Mouse (Mus musculus) lung, embryonic 16.5 days (tissue): ENCODE results near the gene Slco4a1. TPM values are rescaled to one million over a fixed set of nuclear protein-coding genes. Genes with fewer than 3 reads are reported as not detected.
A peak's percentile ranks its signal among the peaks of the same experiment; 100 is the strongest.

Experiments used
- ATAC-seq: fragments of 200-750 bp; cut with Nextera tagmentation; 2 replicates; pipeline ENCODE4 v1.8.0; 2017; ENCODE audit warnings: low read depth, mild to moderate bottlenecking, moderate library complexity
- H3K27ac ChIP-seq: fragments of 300-500 bp; sonication (generic); 2 replicates; pipeline ENCODE4 v1.5.1; 2014; ENCODE audit warnings: mild to moderate bottlenecking, control low read depth, low read length
- H3K27me3 ChIP-seq: fragments of 300-500 bp; sonication (generic); 2 replicates; pipeline ENCODE4 v1.6.1; 2014; ENCODE audit warnings: low read depth, low read length, mixed read lengths; ENCODE audit not compliant: control insufficient read depth, insufficient read depth
- H3K36me3 ChIP-seq: fragments of 300-500 bp; sonication (generic); 2 replicates; pipeline ENCODE4 v1.6.1; 2014; ENCODE audit warnings: low read length; ENCODE audit not compliant: control insufficient read depth, insufficient read depth
- H3K4me1 ChIP-seq: fragments of 300-500 bp; sonication (generic); replicated peaks from 2 replicates; pipeline ENCODE4 v1.6.1; 2014; ENCODE audit warnings: low read length, mixed read lengths; ENCODE audit not compliant: control insufficient read depth, insufficient read depth
- H3K4me2 ChIP-seq: fragments of 300-500 bp; sonication (generic); 2 replicates; pipeline ENCODE4 v1.6.1; 2014; ENCODE audit warnings: low read depth, low read length, control low read depth
- H3K4me3 ChIP-seq: fragments of 300-500 bp; sonication (generic); 2 replicates; pipeline ENCODE4 v1.5.1; 2014; ENCODE audit warnings: mild to moderate bottlenecking, low read length, control low read depth
- H3K9ac ChIP-seq: fragments of 300-500 bp; sonication (generic); 2 replicates; pipeline ENCODE4 v1.6.1; 2014; ENCODE audit warnings: low read length, control low read depth
- H3K9me3 ChIP-seq: fragments of 300-500 bp; sonication (generic); 2 replicates; pipeline ENCODE4 v1.6.1; 2016; ENCODE audit warnings: low read length; ENCODE audit not compliant: control insufficient read depth
- WGBS: fragments of 180-500 bp; shearing (Covaris S2); extraction: QIAGEN DNeasy Blood & Tissue Kit; methylation state at CpG from one replicate; pipeline ENCODE4 v1.1.7; 2014; 5-methylcytosine and 5-hydroxymethylcytosine counted together
- polyA plus RNA-seq: library from polyadenylated mRNA; unstranded; fragments of >200 nt; fragmentation: Nextera tagmentation; extraction: Ambion mirVana; gene quantifications from 2 replicates; pipeline ENCODE4 v1.2.1, GENCODE M21; 2015

The Slco4a1 gene
- polyA plus RNA-seq, 1 experiment from 2014 or later, result 0.98 TPM

DNA sequence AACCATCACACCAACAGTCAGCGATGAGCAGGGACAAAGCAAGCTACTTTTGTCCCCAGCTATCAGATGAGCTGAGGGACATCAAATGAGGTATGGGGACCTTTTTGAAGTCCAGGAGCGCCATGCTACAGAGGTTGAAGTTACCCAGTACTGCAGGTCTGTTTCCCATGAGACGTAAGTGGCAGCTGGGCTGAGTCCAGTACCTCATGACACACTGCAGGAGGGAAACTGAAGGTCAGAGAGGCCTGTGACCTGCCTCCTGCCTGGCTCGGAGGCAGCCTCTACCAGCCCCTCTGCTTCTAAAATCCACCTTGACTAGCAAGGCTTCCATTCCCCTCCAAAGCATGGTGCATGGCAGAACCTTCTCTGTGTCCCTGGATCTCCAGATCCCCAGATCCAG lies 3.4 kb downstream of the Slco4a1 start:
- Histone ChIP-seq H3K4me2 (no peak overlapping the region), H3K4me1 (peaks cover 10% of the 10 kb centered on the region), H3K27me3 (peaks cover 30% of the 10 kb centered on the region), H3K4me3 (no peak overlapping the region), H3K9me3 (no peaks in the 10 kb centered on the region), H3K36me3 (no peaks in the 10 kb centered on the region), H3K27ac (no peak overlapping the region), H3K9ac (no peak overlapping the region)
- WGBS, result 77% methylated on average over 4 of the region's 4 CpGs
- ATAC-seq, result no peak

DNA sequence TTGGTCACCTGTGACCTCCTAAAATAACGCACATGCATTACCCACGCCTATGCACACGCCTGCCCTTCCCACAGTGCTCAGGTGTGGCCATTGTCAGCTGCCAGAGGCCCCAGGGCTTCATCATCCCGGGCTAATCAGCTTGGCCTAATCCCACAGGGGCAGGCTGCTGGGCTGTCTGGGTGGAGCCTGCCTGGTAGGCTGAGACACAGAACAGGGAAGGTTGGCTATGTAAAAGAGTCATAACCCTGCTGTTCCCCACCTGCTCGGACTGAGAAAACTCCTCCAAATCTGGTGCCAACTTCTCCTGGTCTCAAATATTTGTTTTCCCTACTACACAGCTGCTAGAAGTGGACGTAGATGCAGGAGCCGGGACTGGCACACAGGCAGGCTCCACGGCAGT lies 4.8 kb downstream of the Slco4a1 start:
- Histone ChIP-seq H3K27me3 (peaks cover 21% of the 10 kb centered on the region), H3K27ac (no peak overlapping the region; the same call in 1 of the 2 replicates), H3K4me2 (no peak overlapping the region), H3K4me3 (no peak overlapping the region), H3K4me1 (peaks cover 6% of the 10 kb centered on the region), H3K9ac (no peak overlapping the region), H3K36me3 (no peaks in the 10 kb centered on the region), H3K9me3 (no peaks in the 10 kb centered on the region)
- 41% methylated on average over 8 of the region's 8 CpGs for WGBS
- ATAC-seq, result peak; percentile 35; the same call in 1 of the 2 replicates

DNA sequence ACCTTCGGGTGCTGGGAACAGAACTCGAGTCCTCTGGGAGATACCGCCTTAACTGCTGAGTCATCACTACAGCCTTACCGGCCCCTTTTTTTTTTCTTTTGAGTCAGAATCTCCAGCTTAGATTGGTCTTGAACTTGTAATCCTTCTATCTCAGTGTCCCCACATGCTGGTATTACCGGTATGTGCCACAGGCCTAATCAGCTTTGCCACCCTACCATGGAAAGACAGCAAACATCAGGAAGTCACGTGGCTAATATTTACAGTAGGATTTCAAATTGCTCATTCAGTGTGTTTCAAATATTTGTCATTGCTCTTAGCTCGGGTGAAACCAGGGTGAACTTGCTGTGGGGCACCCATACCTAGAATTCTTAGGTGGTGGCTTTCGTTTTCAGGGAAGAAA lies 6.5 kb downstream of the Slco4a1 start:
- 63% methylated on average over 8 of the region's 8 CpGs for WGBS
- ATAC-seq, result peak; percentile 41; the same call in 1 of the 2 replicates

DNA sequence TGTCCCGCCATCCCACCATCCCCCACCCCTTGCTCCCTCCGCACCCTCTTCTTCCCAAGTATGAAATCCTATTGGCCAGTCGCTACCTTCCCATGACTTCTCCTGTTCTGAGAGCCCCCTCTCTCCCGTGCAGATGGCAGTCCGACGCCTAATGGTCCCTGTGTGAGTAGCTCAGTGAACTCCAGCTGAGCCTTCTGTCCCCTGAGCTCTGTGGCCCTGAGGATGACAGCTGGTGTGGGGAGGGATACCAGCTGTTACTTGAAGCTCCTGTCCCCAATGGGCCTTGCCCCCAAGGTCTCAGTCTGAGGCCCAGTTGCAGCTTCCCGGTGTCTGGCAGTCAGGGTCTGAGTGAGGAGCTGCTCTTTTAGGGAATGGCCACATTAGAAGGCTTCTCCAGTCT lies 10.5 kb downstream of the Slco4a1 start:
- no peak for ATAC-seq
- WGBS, result 51% methylated on average over 7 of the region's 7 CpGs
- H3K4me1 ChIP-seq, result no peaks in the 10 kb centered on the region

More for the DNA sequence above, 6.5 kb downstream of the Slco4a1 start:
- no peaks in the 10 kb centered on the region for H3K9me3 ChIP-seq
- no peak overlapping the region for H3K9ac ChIP-seq
- H3K4me2 ChIP-seq, result no peak overlapping the region; the same call in 1 of the 2 replicates
- no peak overlapping the region for H3K27ac ChIP-seq
- H3K4me3 ChIP-seq, result no peak overlapping the region
- no peaks in the 10 kb centered on the region for H3K36me3 ChIP-seq
- H3K4me1 ChIP-seq, result peaks cover 3% of the 10 kb centered on the region
- H3K27me3 ChIP-seq, result peaks cover 5% of the 10 kb centered on the region; the same call in 1 of the 2 replicates

DNA sequence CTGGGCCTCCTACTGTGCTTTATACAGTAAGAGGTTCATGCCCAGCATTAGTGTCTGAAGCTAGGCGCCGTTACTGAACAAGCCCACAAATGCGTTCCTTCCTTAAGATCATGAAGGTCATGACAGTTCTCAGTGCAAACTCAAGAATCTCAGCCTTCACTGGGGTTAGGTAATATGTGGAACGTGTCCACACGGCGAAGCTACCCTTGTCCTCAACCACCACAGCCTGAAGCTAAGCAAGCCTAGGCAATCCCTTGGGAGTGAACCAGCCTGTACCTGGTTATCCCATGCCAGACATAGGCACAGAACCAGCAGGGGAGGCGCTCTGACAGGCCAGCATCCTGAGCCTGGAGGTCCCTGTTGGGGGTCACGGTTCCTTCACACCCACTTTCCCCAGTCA lies 12.8 kb downstream of the Slco4a1 start:
- 89% methylated on average over 8 of the region's 8 CpGs for WGBS
- Histone ChIP-seq H3K4me3 (no peak overlapping the region), H3K27ac (no peak overlapping the region), H3K4me1 (no peaks in the 10 kb centered on the region; the same call in 1 of the 2 replicates), H3K27me3 (0 out of 2 replicates have a peak, but pooled peaks cover 2% of the 10 kb centered on the region), H3K9me3 (no peaks in the 10 kb centered on the region), H3K36me3 (no peaks in the 10 kb centered on the region), H3K9ac (no peak overlapping the region), H3K4me2 (no peak overlapping the region)
- no peak for ATAC-seq

More for the DNA sequence above, 10.5 kb downstream of the Slco4a1 start:
- no peaks in the 10 kb centered on the region for H3K36me3 ChIP-seq
- H3K4me3 ChIP-seq, result no peak overlapping the region
- H3K27me3 ChIP-seq, result no peaks in the 10 kb centered on the region
- H3K9ac ChIP-seq, result no peak overlapping the region
- no peak overlapping the region for H3K4me2 ChIP-seq
- no peaks in the 10 kb centered on the region for H3K9me3 ChIP-seq
- H3K27ac ChIP-seq, result no peak overlapping the region

DNA sequence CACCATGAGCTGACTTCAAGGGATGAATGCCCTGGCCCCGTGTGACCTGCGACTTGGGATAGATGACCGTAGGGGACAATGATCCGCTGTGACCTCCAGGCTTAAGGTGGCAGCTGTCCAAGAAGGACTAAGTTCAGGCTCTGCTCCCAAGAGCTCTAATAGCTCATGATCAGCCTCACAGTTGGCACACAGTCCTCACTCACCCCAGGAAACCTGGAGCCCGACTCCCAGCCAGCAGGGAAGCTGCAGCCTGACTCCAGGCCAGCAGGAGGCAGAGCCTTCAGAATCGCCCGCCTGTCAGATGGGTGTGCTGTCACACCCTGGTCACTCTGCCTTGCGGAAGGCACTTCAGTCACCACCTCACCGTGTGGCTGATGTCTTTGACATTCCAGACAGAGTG lies 13.7 kb downstream of the Slco4a1 start:
- no peak overlapping the region for H3K4me3 ChIP-seq
- H3K9me3 ChIP-seq, result no peaks in the 10 kb centered on the region
- H3K27me3 ChIP-seq, result 0 out of 2 replicates have a peak, but pooled peaks cover 2% of the 10 kb centered on the region
- no peaks in the 10 kb centered on the region for H3K36me3 ChIP-seq
- H3K4me2 ChIP-seq, result no peak overlapping the region
- H3K9ac ChIP-seq, result no peak overlapping the region
- 59% methylated on average over 9 of the region's 9 CpGs for WGBS
- no peak overlapping the region for H3K27ac ChIP-seq
- H3K4me1 ChIP-seq, result no peaks in the 10 kb centered on the region; the same call in 1 of the 2 replicates
- ATAC-seq, result no peak

DNA sequence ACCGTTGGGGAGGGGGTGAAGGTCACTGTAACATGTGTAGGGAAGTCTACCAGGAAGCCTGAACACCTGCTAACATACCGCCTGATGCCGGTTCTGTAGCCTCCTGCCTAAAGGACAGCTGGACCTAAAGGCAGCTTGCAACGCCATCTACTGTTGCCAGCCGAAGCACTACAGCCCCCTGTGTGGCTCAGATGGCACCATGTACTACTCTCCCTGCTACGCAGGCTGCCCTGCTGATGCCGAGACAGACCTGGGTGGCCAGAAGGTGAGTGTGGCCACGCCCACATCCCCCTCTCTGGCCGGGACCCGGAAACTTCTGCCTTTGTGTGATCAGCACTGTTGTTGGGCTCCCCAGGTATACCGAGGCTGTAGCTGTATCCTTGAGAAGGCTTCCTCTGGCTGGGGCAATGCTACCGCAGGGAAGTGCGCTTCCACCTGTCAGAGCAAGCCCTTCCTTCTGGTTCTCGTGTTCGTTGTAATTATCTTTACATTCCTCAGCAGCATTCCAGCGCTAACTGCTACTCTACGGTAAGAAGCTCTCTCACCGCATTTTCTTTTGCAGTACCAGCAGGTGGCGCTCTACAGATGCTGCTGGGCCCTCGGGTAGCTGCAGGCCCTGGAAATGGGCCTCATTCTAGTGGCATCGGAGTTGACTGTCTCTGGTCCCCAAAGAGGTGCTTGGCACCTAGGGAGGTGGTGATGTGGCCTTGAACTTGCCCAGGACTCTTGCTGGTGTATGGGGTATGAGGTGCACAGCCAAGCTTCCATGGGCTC lies 16.4 kb downstream of the Slco4a1 start:
- H3K27ac ChIP-seq, result no peak overlapping the region
- WGBS, result 5% methylated on average over 21 of the region's 21 CpGs
- H3K36me3 ChIP-seq, result no peaks in the 10 kb centered on the region
- no peaks in the 10 kb centered on the region; the same call in 1 of the 2 replicates for H3K4me1 ChIP-seq
- no peaks in the 10 kb centered on the region for H3K9me3 ChIP-seq
- peak; percentile 39 for ATAC-seq
- no peak overlapping the region for H3K9ac ChIP-seq
- peak overlapping the region; percentile 11; the same call in 1 of the 2 replicates for H3K4me2 ChIP-seq
- H3K4me3 ChIP-seq, result no peak overlapping the region
- 0 out of 2 replicates have a peak, but pooled peaks cover 2% of the 10 kb centered on the region for H3K27me3 ChIP-seq

DNA sequence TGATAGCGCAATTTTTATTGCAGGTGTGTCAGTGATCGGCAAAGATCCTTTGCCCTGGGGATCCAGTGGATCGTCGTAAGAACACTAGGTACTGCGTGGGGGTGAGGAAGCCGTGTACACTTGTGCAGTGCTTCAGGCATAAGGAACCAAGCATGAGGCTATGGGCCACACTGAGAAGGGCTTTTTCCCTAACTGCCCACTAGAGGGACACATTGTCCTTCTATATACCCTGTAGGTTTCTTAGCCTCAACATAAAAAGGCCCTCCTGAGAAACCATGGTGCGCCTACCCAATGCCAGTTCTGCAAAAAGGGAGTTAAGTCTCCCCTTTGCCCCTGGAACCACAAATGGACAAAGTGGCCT lies 17.0 kb downstream of the Slco4a1 start:
- no peak overlapping the region for H3K4me3 ChIP-seq
- H3K27me3 ChIP-seq, result 0 out of 2 replicates have a peak, but pooled peaks cover 2% of the 10 kb centered on the region
- H3K27ac ChIP-seq, result no peak overlapping the region
- H3K9me3 ChIP-seq, result no peaks in the 10 kb centered on the region
- H3K4me1 ChIP-seq, result no peaks in the 10 kb centered on the region; the same call in 1 of the 2 replicates
- H3K36me3 ChIP-seq, result no peaks in the 10 kb centered on the region
- no peak overlapping the region for H3K9ac ChIP-seq
- no peak overlapping the region for H3K4me2 ChIP-seq
- ATAC-seq, result peak; percentile 83
- WGBS, result 32% methylated on average over 7 of the region's 7 CpGs

DNA sequence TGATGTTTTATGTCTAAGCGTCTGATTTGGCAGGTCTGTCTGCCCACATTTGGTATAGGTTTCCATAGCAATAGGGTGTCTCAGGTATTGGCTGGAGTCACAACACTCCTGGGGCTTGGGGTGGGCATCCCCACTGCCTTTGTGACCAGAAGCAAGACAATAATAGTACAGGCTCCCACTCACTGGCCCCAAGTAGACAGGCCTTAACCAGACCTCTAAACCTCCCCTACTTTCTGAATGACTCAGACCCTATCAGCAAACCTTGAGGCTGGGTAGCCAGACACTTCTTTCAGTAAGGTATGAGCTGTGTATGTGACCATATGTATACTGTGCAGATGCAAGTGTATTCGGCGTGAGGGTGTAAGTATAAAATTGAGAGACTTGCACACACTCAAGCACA lies 18.8 kb downstream of the Slco4a1 start:
- Histone ChIP-seq H3K27me3 (0 out of 2 replicates have a peak, but pooled peaks cover 2% of the 10 kb centered on the region), H3K4me2 (no peak overlapping the region), H3K36me3 (no peaks in the 10 kb centered on the region), H3K9ac (no peak overlapping the region), H3K4me1 (no peaks in the 10 kb centered on the region; the same call in 1 of the 2 replicates), H3K4me3 (no peak overlapping the region), H3K9me3 (no peaks in the 10 kb centered on the region), H3K27ac (no peak overlapping the region)
- no peak for ATAC-seq
- 89% methylated on average over 3 of the region's 3 CpGs for WGBS
